Mouse (Mus musculus) stomach, postnatal 0 days (tissue): ENCODE results near the gene Rgs17. TPM values are rescaled to one million over a fixed set of nuclear protein-coding genes. Genes with fewer than 3 reads are reported as not detected.

Experiments
- ATAC-seq: fragments of 200-750 bp; cut with Nextera tagmentation; 2 replicates; pipeline ENCODE4 v1.8.0; 2017; ENCODE audit not compliant: low FRiP score, low TSS enrichment
- DNase-seq: peaks from one replicate; pipeline ENCODE4 v3.0.0-alpha.2; 2016; ENCODE audit warnings: low spot score
- H3K27ac ChIP-seq: fragments of 300-500 bp; sonication (generic); replicated peaks from 2 replicates; pipeline ENCODE4 v1.5.1; 2014; ENCODE audit warnings: mild to moderate bottlenecking, control low read depth
- H3K27me3 ChIP-seq: fragments of 300-500 bp; sonication (generic); 2 replicates; pipeline ENCODE4 v1.6.1; 2014; ENCODE audit warnings: low read length; ENCODE audit not compliant: control insufficient read depth, insufficient read depth
- H3K36me3 ChIP-seq: fragments of 300-500 bp; sonication (generic); 2 replicates; pipeline ENCODE4 v1.6.1; 2014; ENCODE audit warnings: low read length, mixed read lengths; ENCODE audit not compliant: control insufficient read depth, insufficient read depth
- H3K4me1 ChIP-seq: fragments of 300-500 bp; sonication (generic); replicated peaks from 2 replicates; pipeline ENCODE4 v1.6.1; 2014; ENCODE audit warnings: antibody characterized with exemption; ENCODE audit not compliant: control insufficient read depth, insufficient read depth
- H3K4me2 ChIP-seq: fragments of 300-500 bp; sonication (generic); replicated peaks from 2 replicates; pipeline ENCODE4 v1.6.1; 2014; ENCODE audit warnings: low read depth, mild to moderate bottlenecking, control low read depth, moderate library complexity
- H3K4me3 ChIP-seq: fragments of 300-500 bp; sonication (generic); 2 replicates; pipeline ENCODE4 v1.5.1; 2014; ENCODE audit warnings: low read depth, low read length, control low read depth
- H3K9ac ChIP-seq: fragments of 300-500 bp; sonication (generic); 2 replicates; pipeline ENCODE4 v1.6.1; 2014; ENCODE audit warnings: mild to moderate bottlenecking, low read length, control low read depth, mixed read lengths
- H3K9me3 ChIP-seq: fragments of 300-500 bp; sonication (generic); 2 replicates; pipeline ENCODE4 v1.6.1; 2016; ENCODE audit warnings: low read length; ENCODE audit not compliant: control insufficient read depth
- CTCF ChIP-seq: IDR thresholded peaks from 2 replicates; pipeline ENCODE4 v1.5.1; 2016; ENCODE audit warnings: antibody characterized with exemption, low read depth, mild to moderate bottlenecking, moderate library complexity
- EP300 ChIP-seq: optimal IDR thresholded peaks from 2 replicates; pipeline ENCODE3; 2016; ENCODE audit warnings: antibody characterized with exemption
- WGBS: fragments of 180-500 bp; shearing (Covaris S2); extraction: QIAGEN DNeasy Blood & Tissue Kit; methylation state at CpG from one replicate; pipeline ENCODE4 v1.1.7; 2014; 5-methylcytosine and 5-hydroxymethylcytosine counted together
- polyA plus RNA-seq: library from polyadenylated mRNA; unstranded; fragments of >200 nt; fragmentation: Nextera tagmentation; extraction: Ambion mirVana; gene quantifications from 2 replicates; pipeline ENCODE4 v1.2.1, GENCODE M21; 2015

Rgs17 gene
- polyA plus RNA-seq, 1 experiment from 2014 or later: 2.3 TPM

- DNase-seq (no peak), ATAC-seq (no peak)
- Histone ChIP-seq H3K36me3 (no peaks in the 10 kb centered on the region), H3K27ac (no peak overlapping the region), H3K27me3 (no peaks in the 10 kb centered on the region), H3K9me3 (no peaks in the 10 kb centered on the region), H3K4me1 (no peaks in the 10 kb centered on the region), H3K4me2 (no peak overlapping the region), H3K4me3 (no peak overlapping the region), H3K9ac (no peak overlapping the region)
- WGBS: 54% methylated on average over 11 of the region's 11 CpGs
- no peak for TF ChIP-seq CTCF
- no peak for TF ChIP-seq EP300
These were observed 54.1 kb downstream of the Rgs17 start for GRCm38 (mm10) chr10:5867981-5868552.

DNA sequence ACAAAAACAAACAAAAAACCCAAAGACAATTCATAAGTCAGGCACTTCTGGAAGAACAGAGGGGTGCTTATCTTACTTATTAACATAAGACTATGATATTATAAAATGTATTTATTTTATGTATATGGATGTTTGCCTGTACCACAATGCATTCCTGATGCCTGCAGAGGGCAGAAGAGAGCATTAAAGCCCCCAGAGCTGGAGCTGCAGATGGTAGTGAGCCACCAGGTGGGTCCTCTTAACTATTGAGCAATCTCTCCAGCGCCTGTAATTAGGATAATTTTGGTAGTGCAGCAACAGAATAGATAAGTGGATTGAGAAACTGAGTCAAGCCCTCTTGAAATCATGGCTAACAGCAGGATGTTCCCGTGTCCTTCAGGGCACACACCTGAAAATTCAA, 56.2 kb downstream of the Rgs17 start:
- no peak for ATAC-seq
- TF ChIP-seq CTCF: peak; percentile 37
- no peak for TF ChIP-seq EP300
- whole genome bisulfite sequencing: 54% methylated on average over 2 of the region's 2 CpGs
- H3K4me1 ChIP-seq: no peaks in the 10 kb centered on the region
- no peaks in the 10 kb centered on the region for H3K9me3 ChIP-seq
- H3K27ac ChIP-seq: no peak overlapping the region
- H3K9ac ChIP-seq: no peak overlapping the region
- H3K27me3 ChIP-seq: no peaks in the 10 kb centered on the region
- DNase-seq: no peak
- H3K4me2 ChIP-seq: no peak overlapping the region
- no peak overlapping the region for H3K4me3 ChIP-seq
- no peaks in the 10 kb centered on the region for H3K36me3 ChIP-seq

DNA sequence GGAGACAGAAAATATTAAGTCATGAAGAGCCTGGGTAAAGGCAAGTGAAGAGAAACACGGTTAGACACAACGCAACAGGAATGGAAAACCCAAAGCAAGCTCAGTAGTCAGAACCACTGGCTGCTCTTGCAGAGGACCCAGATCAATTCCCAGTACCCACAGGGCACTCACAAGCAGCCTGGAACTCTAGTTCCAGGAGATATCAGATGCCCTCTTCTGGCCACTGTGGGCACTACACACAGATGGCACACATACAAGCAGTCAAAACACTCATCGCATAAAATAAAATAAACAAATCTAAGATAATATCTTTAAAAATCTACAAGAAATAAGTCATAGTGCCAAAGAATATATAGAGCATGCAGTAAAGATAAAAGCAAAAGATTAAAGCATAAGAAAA, 59.5 kb downstream of the Rgs17 start:
- no peak overlapping the region for H3K9ac ChIP-seq
- no peak for DNase-seq
- no peak overlapping the region for H3K4me3 ChIP-seq
- H3K36me3 ChIP-seq: no peaks in the 10 kb centered on the region
- no peaks in the 10 kb centered on the region for H3K9me3 ChIP-seq
- no peak overlapping the region for H3K27ac ChIP-seq
- no peak for TF ChIP-seq CTCF
- no peak for TF ChIP-seq EP300
- 93% methylated on average over 3 of the region's 3 CpGs for WGBS
- no peak overlapping the region for H3K4me2 ChIP-seq
- H3K27me3 ChIP-seq: no peaks in the 10 kb centered on the region
- no peak for ATAC-seq
- H3K4me1 ChIP-seq: no peaks in the 10 kb centered on the region

DNA sequence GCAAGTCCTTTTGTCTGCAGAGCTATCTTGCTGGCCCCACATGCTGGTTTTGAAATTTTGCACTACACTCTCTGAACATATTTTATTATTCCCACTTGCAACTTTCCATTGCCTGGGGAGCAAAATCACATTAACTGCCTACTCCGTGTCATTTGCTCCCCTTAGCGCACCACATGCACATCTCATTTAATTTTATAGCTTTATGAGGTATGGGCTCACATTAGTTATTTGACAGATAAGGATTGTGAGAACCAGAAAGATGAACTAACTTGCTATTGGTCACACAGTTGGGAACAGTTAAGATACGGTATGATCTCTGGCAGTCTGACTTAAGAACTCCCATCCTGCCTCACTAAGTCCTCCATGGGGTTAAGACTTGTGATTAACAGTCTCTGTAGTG, 61.4 kb downstream of the Rgs17 start:
- Histone ChIP-seq H3K9ac (no peak overlapping the region), H3K27me3 (no peaks in the 10 kb centered on the region), H3K4me2 (no peak overlapping the region), H3K27ac (no peak overlapping the region), H3K4me1 (no peaks in the 10 kb centered on the region), H3K36me3 (no peaks in the 10 kb centered on the region), H3K9me3 (no peaks in the 10 kb centered on the region), H3K4me3 (no peak overlapping the region)
- WGBS: 95% methylated on average over 3 of the region's 3 CpGs
- TF ChIP-seq CTCF (no peak), EP300 (no peak)
- ATAC-seq: no peak
- DNase-seq: no peak

- Histone ChIP-seq H3K4me3 (no peak overlapping the region), H3K4me2 (no peak overlapping the region), H3K4me1 (no peaks in the 10 kb centered on the region), H3K27ac (no peak overlapping the region), H3K36me3 (no peaks in the 10 kb centered on the region), H3K9me3 (no peaks in the 10 kb centered on the region), H3K27me3 (no peaks in the 10 kb centered on the region), H3K9ac (no peak overlapping the region)
- no peak for DNase-seq
- 78% methylated on average over 4 of the region's 4 CpGs for WGBS
- no peak for ATAC-seq
- TF ChIP-seq EP300 (no peak), CTCF (peak; percentile 58)
These were observed 62.5 kb downstream of the Rgs17 start for GRCm38 (mm10) chr10:5859729-5860128.

GRCm38 (mm10) chr10:5857996-5858549, 64.1 kb downstream of the Rgs17 start:
- no peak for TF ChIP-seq EP300
- no peak for TF ChIP-seq CTCF
- 0 out of 2 replicates have a peak overlapping the region, but pooled peaks have one; percentile 2 for H3K4me3 ChIP-seq
- no peaks in the 10 kb centered on the region for H3K36me3 ChIP-seq
- H3K4me2 ChIP-seq: no peak overlapping the region; the same call in 1 of the 2 replicates
- ATAC-seq (no peak), DNase-seq (no peak)
- H3K9ac ChIP-seq: no peak overlapping the region
- H3K9me3 ChIP-seq: no peaks in the 10 kb centered on the region
- H3K27me3 ChIP-seq: no peaks in the 10 kb centered on the region
- H3K27ac ChIP-seq: no peak overlapping the region
- 33% methylated on average over 10 of the region's 10 CpGs for whole genome bisulfite sequencing
- no peaks in the 10 kb centered on the region for H3K4me1 ChIP-seq
